Mouse (Mus musculus) intestine, embryonic 16.5 days (tissue): ENCODE measurements around the gene Tbx6. TPM values are rescaled to one million over a fixed set of nuclear protein-coding genes. Genes with fewer than 3 reads are reported as not detected.

ENCODE experiments used
- ATAC-seq: fragments of 200-750 bp; cut with Nextera tagmentation; 2 replicates; pipeline ENCODE4 v1.8.0; 2017; ENCODE audit warnings: moderate TSS enrichment, moderate library complexity
- H3K27ac ChIP-seq: fragments of 300-500 bp; sonication (generic); 2 replicates; pipeline ENCODE4 v1.5.1; 2014; ENCODE audit warnings: mild to moderate bottlenecking, low read length
- H3K27me3 ChIP-seq: fragments of 300-500 bp; sonication (generic); replicated peaks from 2 replicates; pipeline ENCODE4 v1.6.1; 2014; ENCODE audit warnings: low read length, control low read depth, mixed read lengths; ENCODE audit not compliant: control insufficient read depth, insufficient read depth
- H3K36me3 ChIP-seq: fragments of 300-500 bp; sonication (generic); 2 replicates; pipeline ENCODE4 v1.6.1; 2014; ENCODE audit warnings: low read length, control low read depth; ENCODE audit not compliant: control insufficient read depth, insufficient read depth
- H3K4me1 ChIP-seq: fragments of 300-500 bp; sonication (generic); 2 replicates; pipeline ENCODE4 v1.6.1; 2014; ENCODE audit warnings: low read length, control low read depth, mixed read lengths; ENCODE audit not compliant: control insufficient read depth, insufficient read depth
- H3K4me2 ChIP-seq: fragments of 300-500 bp; sonication (generic); 2 replicates; pipeline ENCODE4 v1.6.1; 2014; ENCODE audit warnings: low read depth, low read length, control low read depth
- H3K4me3 ChIP-seq: fragments of 300-500 bp; sonication (generic); 2 replicates; pipeline ENCODE4 v1.5.1; 2014; ENCODE audit warnings: mild to moderate bottlenecking, low read length
- H3K9ac ChIP-seq: fragments of 300-500 bp; sonication (generic); 2 replicates; pipeline ENCODE4 v1.6.1; 2014; ENCODE audit warnings: low read depth, low read length
- H3K9me3 ChIP-seq: fragments of 300-500 bp; sonication (generic); 2 replicates; pipeline ENCODE4 v1.6.1; 2016; ENCODE audit warnings: low read length, control low read depth; ENCODE audit not compliant: control insufficient read depth
- WGBS: fragments of 180-500 bp; shearing (Covaris S2); extraction: QIAGEN DNeasy Blood & Tissue Kit; methylation state at CpG from one replicate; pipeline ENCODE4 v1.1.7; 2014; 5-methylcytosine and 5-hydroxymethylcytosine counted together
- polyA plus RNA-seq: library from polyadenylated mRNA; unstranded; fragments of >200 nt; fragmentation: Nextera tagmentation; extraction: Ambion mirVana; gene quantifications from 2 replicates; pipeline ENCODE4 v1.2.1, GENCODE M21; 2015

Tbx6 gene
- polyA plus RNA-seq, 1 experiment from 2014 or later, result 0.37 TPM

GRCm38 (mm10) chr7:126762471-126763008 lies 18.7 kb upstream of the Tbx6 start:
- H3K4me2 ChIP-seq, result peak overlapping the region; percentile 78
- peak overlapping the region; percentile 99; the same call in 1 of the 2 replicates for H3K27ac ChIP-seq

GRCm38 (mm10) chr7:126765540-126765939 lies 15.7 kb upstream of the Tbx6 start:
- peaks cover 38% of the 10 kb centered on the region for H3K4me1 ChIP-seq
- H3K9me3 ChIP-seq, result no peaks in the 10 kb centered on the region
- ATAC-seq, result no peak
- H3K36me3 ChIP-seq, result peaks cover 41% of the 10 kb centered on the region
- H3K4me3 ChIP-seq, result no peak overlapping the region
- no peak overlapping the region for H3K4me2 ChIP-seq
- no peak overlapping the region; the same call in 1 of the 2 replicates for H3K27ac ChIP-seq
- no peaks in the 10 kb centered on the region for H3K27me3 ChIP-seq
- H3K9ac ChIP-seq, result no peak overlapping the region
- WGBS, result 72% methylated on average over 9 of the region's 9 CpGs

More at GRCm38 (mm10) chr7:126762471-126763008, 18.7 kb upstream of the Tbx6 start:
- Histone ChIP-seq H3K4me3 (no peak overlapping the region; the same call in 1 of the 2 replicates), H3K36me3 (peaks cover 32% of the 10 kb centered on the region), H3K9ac (peak overlapping the region; percentile 9), H3K9me3 (no peaks in the 10 kb centered on the region), H3K4me1 (peaks cover 39% of the 10 kb centered on the region), H3K27me3 (no peaks in the 10 kb centered on the region)
- 53% methylated on average over 17 of the region's 17 CpGs for WGBS
- no peak for ATAC-seq

DNA sequence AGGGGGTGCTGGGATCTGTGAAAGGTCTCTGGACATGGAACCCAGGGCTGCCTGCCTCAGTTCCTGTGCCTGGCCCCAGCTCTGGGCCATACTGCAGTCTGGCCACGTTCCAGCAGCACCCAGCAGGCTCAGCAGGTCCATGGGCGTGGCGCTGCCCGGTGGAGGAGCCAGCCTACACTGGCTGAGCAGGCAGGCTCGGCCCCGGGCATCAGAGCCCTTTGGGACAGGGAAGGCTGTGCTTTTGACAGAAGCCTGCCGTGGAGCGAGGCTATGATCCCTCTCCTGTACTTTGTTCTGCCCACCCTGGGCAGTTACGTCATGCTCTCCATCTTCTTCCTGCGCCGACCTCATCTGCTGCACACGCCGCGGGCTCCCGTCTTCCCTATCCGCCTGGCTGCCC lies 15.1 kb upstream of the Tbx6 start, which contains the start of gene Gdpd3:
Gdpd3 (plus strand) TSS at position 134 of the 400 bp plus-strand sequence.
- H3K4me1 ChIP-seq, result peaks cover 31% of the 10 kb centered on the region
- H3K36me3 ChIP-seq, result peaks cover 41% of the 10 kb centered on the region
- WGBS, result 83% methylated on average over 16 of the region's 16 CpGs
- H3K9ac ChIP-seq, result peak within 1 kb of the TSS; percentile 24; the same call in 1 of the 2 replicates
- H3K27ac ChIP-seq, result no peak within 1 kb of the TSS; the same call in 1 of the 2 replicates
- H3K4me2 ChIP-seq, result no peak within 1 kb of the TSS
- no peaks in the 10 kb centered on the region for H3K9me3 ChIP-seq
- ATAC-seq, result peak; percentile 54
- no peaks in the 10 kb centered on the region for H3K27me3 ChIP-seq
- no peak within 1 kb of the TSS for H3K4me3 ChIP-seq

DNA sequence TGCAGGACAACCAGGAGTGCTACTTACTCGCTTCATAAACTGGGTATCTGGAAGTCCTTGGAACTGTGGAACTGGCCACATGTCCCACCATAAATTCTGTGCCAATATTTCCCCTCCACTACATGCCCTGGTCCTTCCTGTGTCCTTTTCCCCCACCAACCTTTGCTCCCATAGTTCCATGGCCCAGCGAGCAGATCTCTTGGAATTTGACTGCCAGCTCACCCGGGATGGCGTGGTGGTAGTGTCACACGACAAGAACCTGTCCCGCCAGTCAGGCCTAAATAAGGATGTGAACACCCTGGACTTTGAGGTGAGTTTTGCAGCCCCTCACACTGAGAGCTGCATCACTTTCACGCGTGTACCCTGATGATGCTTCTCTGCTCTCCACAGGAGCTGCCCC lies 14.3 kb upstream of the Tbx6 start:
- Histone ChIP-seq H3K36me3 (peaks cover 41% of the 10 kb centered on the region), H3K27ac (no peak overlapping the region), H3K9me3 (no peaks in the 10 kb centered on the region), H3K4me3 (no peak overlapping the region), H3K4me2 (no peak overlapping the region), H3K27me3 (no peaks in the 10 kb centered on the region), H3K4me1 (peaks cover 23% of the 10 kb centered on the region), H3K9ac (no peak overlapping the region)
- WGBS, result 88% methylated on average over 8 of the region's 8 CpGs
- ATAC-seq, result no peak

DNA sequence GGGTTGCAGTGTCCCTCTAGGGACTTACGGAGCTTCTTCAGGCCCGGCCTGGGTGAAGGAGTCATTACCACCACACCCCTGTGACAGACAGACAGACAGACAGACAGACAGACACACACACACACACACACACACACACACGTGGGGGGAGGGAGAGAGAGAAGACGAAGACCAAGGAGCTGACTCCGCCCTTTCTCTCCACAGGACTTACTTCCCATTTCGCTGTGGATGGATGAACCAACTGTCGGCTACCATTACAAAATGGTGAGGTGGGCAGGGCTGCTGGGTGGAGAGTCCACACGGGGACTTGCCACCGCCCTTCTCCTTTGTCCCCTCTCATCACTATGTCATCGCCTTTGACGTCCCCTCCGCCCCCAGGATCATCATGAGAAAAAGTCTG lies 10.5 kb upstream of the Tbx6 start:
- no peaks in the 10 kb centered on the region for H3K27me3 ChIP-seq
- 76% methylated on average over 12 of the region's 12 CpGs for WGBS
- no peak overlapping the region for H3K27ac ChIP-seq
- H3K9ac ChIP-seq, result no peak overlapping the region
- no peak overlapping the region for H3K4me3 ChIP-seq
- ATAC-seq, result no peak
- H3K36me3 ChIP-seq, result peaks cover 20% of the 10 kb centered on the region; the same call in 1 of the 2 replicates
- H3K4me2 ChIP-seq, result no peak overlapping the region
- peaks cover 10% of the 10 kb centered on the region for H3K4me1 ChIP-seq
- no peaks in the 10 kb centered on the region for H3K9me3 ChIP-seq

DNA sequence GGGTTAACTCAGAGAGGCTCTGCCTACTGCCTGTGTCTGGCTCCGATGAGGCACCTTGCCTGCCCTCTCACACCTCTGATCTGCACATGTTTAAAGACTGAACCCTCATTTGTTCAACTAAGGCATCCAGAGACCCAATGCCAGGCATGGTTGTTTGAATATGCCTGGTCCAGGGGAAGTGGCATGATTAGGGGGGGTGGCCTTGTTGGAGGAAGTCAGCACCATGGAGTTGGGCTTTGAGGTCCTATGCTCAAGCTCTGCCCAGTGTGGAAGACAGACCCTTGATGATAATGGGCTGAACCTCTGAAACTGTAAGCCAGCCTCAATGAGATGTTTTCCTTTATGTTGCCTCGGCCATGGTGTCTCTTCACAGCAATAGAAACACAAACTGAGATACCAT lies 7.9 kb upstream of the Tbx6 start:
- no peak overlapping the region for H3K4me3 ChIP-seq
- no peak overlapping the region for H3K9ac ChIP-seq
- H3K9me3 ChIP-seq, result no peaks in the 10 kb centered on the region
- ATAC-seq, result no peak
- no peak overlapping the region for H3K4me2 ChIP-seq
- H3K27ac ChIP-seq, result no peak overlapping the region
- H3K36me3 ChIP-seq, result 0 out of 2 replicates have a peak, but pooled peaks cover 9% of the 10 kb centered on the region
- H3K4me1 ChIP-seq, result peaks cover 20% of the 10 kb centered on the region
- no peaks in the 10 kb centered on the region for H3K27me3 ChIP-seq
- 65% methylated on average over 2 of the region's 2 CpGs for WGBS

DNA sequence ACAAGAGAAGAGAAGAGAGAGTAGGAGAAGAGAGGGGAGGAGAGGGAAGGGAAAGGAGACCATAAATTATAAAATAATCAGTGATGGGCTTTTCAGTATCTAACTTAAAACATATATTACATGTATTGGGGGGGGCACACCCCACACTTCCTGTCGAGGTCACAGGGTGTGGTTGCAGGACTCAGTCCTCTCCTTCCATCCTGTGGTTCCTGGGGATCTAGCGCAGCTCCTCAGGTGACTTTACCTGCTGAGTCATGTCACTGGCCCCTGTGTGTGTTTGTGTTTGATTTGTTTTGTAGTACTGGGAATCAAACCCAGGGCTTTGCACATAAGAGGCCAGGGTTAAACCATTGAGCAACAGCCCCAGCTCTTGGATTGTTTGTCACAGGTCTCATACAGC lies 6.8 kb upstream of the Tbx6 start:
- Histone ChIP-seq H3K27me3 (no peaks in the 10 kb centered on the region), H3K9ac (no peak overlapping the region), H3K4me2 (no peak overlapping the region), H3K36me3 (peaks cover 7% of the 10 kb centered on the region; the same call in 1 of the 2 replicates), H3K9me3 (no peaks in the 10 kb centered on the region), H3K4me1 (peaks cover 24% of the 10 kb centered on the region), H3K4me3 (no peak overlapping the region), H3K27ac (0 out of 2 replicates have a peak overlapping the region, but pooled peaks have one; percentile 7)
- ATAC-seq, result no peak
- 64% methylated on average over 2 of the region's 2 CpGs for WGBS

DNA sequence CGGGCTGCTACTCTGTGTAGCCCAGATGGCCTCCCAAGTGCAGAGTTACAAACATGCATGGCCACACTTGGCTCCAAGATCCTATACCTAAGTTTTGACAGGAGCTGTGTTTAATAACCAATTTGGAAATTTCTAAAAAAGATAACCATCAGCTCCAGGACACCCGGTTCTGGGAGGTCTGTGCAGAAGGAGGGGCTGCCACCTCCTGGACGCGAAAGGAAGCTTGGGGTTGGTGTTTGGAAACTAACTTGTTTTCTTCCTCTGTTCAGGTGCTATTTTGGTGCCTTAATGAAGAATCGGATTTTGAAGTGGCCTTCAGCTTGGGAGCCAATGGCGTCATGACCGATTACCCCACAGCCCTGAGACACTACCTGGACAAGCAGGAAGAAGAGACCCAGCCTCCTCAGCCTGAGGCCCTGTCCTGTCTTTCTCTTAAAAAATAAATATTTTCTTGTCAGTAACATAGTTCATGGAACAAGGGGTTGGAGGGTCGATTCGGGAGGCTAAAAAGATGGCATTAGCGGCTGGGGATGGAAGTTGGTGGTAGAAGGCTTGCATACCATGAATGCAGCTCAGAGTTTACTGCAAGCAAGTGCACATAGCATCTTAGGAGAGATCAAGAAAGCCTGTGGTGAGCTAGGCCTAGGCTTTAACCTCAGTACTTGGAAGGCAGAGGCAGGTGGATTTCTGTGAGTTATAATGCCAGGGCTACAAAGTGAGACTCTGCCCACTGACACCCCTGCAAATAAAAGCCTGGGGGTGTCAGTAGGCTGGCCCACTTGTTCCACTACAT lies 5.9 kb upstream of the Tbx6 start:
- H3K9ac ChIP-seq, result no peak overlapping the region; the same call in 1 of the 2 replicates
- H3K4me2 ChIP-seq, result no peak overlapping the region
- no peak overlapping the region for H3K4me3 ChIP-seq
- peak overlapping the region; percentile 92; the same call in 1 of the 2 replicates for H3K27ac ChIP-seq
- no peak for ATAC-seq
- H3K9me3 ChIP-seq, result no peaks in the 10 kb centered on the region
- H3K4me1 ChIP-seq, result peaks cover 33% of the 10 kb centered on the region
- no peaks in the 10 kb centered on the region; the same call in 1 of the 2 replicates for H3K36me3 ChIP-seq
- WGBS, result 79% methylated on average over 10 of the region's 10 CpGs
- no peaks in the 10 kb centered on the region for H3K27me3 ChIP-seq

- H3K4me3 ChIP-seq, result peak overlapping the region; percentile 67; the same call in 1 of the 2 replicates
- 42% methylated on average over 3 of the region's 3 CpGs for WGBS
- H3K27me3 ChIP-seq, result no peaks in the 10 kb centered on the region
- peak overlapping the region; percentile 87 for H3K9ac ChIP-seq
- peaks cover 34% of the 10 kb centered on the region for H3K4me1 ChIP-seq
- H3K4me2 ChIP-seq, result peak overlapping the region; percentile 88
- H3K9me3 ChIP-seq, result no peaks in the 10 kb centered on the region
- ATAC-seq, result no peak
- peak overlapping the region; percentile 92 for H3K27ac ChIP-seq
- H3K36me3 ChIP-seq, result no peaks in the 10 kb centered on the region; the same call in 1 of the 2 replicates
Measured at GRCm38 (mm10) chr7:126775978-126776234, 5.4 kb upstream of the Tbx6 start.
